Mouse (Mus musculus) E14TG2a.4 (cell line): ENCODE measurements at regions not wholly inside any gene's neighbourhood (a gene's known extent, or its start where the extent isn't known, plus 50 kb on each side); places are given as distances from the start of the nearest gene placed in this dataset.
A peak's percentile ranks its signal among the peaks of the same experiment; 100 is the strongest.

Experiments
- H3K27me3 ChIP-seq: 2 replicates; pipeline ENCODE4 v1.6.1; 2014; ENCODE audit warnings: low read length, control low read depth; ENCODE audit not compliant: insufficient read depth
- H3K36me3 ChIP-seq: 2 replicates; pipeline ENCODE4 v1.6.1; 2014; ENCODE audit warnings: low read length, control low read depth; ENCODE audit not compliant: insufficient read depth
- H3K4me1 ChIP-seq: replicated peaks from 2 replicates; pipeline ENCODE4 v1.6.1; 2014; ENCODE audit warnings: low read depth, low read length, control low read depth
- H3K4me3 ChIP-seq: replicated peaks from 2 replicates; pipeline ENCODE4 v1.5.1; 2014; ENCODE audit warnings: mild to moderate bottlenecking, low read length
- H3K9me3 ChIP-seq: 2 replicates; pipeline ENCODE4 v1.6.1; 2014; ENCODE audit warnings: low read length, control low read depth
- CTCF ChIP-seq: conservative IDR thresholded peaks from 2 replicates; pipeline ENCODE4 v1.5.1; 2014; ENCODE audit warnings: low read length
- NANOG ChIP-seq: IDR thresholded peaks from 2 replicates; pipeline ENCODE4 v1.6.1; 2014; ENCODE audit warnings: borderline replicate concordance, low read length, mixed read lengths
- POU5F1 ChIP-seq: IDR thresholded peaks from 2 replicates; pipeline ENCODE4 v1.6.1; 2014; ENCODE audit warnings: low read length, borderline replicate concordance

DNA sequence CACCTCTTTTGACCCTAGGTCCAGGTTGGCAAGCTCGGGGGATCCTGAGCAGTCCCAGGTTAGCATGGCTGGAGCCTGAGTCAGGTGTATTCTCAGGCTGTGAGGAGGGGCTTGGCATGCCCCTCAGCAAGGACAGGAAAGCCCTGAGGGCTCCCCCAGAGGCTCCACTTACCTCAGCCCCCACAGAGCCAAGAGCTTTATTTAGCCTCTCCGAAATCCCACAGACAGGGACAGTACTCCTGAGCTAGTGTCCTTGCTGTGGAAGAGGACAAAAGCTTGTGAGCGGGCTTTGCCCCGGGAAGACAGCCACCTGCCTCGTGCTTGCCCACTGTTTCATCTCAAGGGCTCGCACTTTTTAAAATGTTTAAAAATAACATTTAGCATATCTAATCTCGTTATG, 118.7 kb downstream of the Sec61b start:
- Histone ChIP-seq H3K9me3 (no peaks in the 10 kb centered on the region), H3K4me1 (0 out of 2 replicates have a peak, but pooled peaks cover 2% of the 10 kb centered on the region), H3K36me3 (no peaks in the 10 kb centered on the region), H3K4me3 (no peak overlapping the region), H3K27me3 (no peaks in the 10 kb centered on the region)
- TF ChIP-seq POU5F1, result no peak
- no peak for TF ChIP-seq NANOG
- no peak for TF ChIP-seq CTCF

DNA sequence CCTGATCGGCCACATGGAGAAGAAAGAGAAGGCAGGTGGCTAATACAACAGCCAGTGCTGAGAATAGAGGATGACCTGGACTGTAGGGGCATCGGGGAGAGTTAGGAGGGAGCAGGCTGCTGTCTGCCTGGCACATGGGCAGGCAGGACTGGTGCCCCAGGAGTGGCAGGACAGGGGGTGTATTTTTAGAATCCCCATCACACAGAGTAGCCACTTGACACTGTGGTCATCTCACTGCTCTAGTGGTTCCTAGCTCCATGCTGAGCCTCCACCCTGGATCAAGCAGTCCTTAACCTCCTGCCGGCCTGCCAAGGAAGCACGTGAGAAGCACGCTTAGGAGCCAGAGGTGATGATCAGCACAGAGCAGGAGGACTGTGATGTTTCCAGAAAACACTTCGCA, 119.7 kb downstream of the Sec61b start:
- Histone ChIP-seq H3K9me3 (no peaks in the 10 kb centered on the region), H3K27me3 (no peaks in the 10 kb centered on the region), H3K36me3 (no peaks in the 10 kb centered on the region), H3K4me3 (no peak overlapping the region), H3K4me1 (0 out of 2 replicates have a peak, but pooled peaks cover 2% of the 10 kb centered on the region)
- TF ChIP-seq NANOG (no peak), POU5F1 (no peak), CTCF (no peak)

DNA sequence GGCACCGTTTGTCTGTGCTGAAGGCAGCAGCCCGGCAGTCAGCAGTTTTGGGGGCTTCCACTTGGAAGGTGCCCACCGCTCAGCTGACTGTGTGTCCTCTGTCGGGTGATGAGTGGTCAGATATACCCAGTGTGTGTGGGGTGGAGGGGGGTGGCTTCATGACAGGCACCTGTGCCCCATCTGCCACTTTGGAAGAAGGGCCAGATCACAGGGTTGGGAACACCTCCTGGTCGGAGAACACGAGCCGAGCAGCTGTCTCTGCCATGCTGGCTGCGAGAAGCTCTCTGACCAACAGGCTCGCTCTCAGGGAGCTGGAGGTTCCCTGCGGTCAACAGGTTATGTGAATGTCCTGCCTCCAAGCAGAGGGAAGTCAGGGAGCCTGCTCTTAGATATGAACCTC, 121.4 kb downstream of the Sec61b start:
- no peak for TF ChIP-seq CTCF
- TF ChIP-seq NANOG, result no peak
- no peak for TF ChIP-seq POU5F1
- Histone ChIP-seq H3K9me3 (peaks cover 13% of the 10 kb centered on the region), H3K4me1 (0 out of 2 replicates have a peak, but pooled peaks cover 2% of the 10 kb centered on the region), H3K36me3 (no peaks in the 10 kb centered on the region), H3K4me3 (no peak overlapping the region), H3K27me3 (no peaks in the 10 kb centered on the region)

- no peaks in the 10 kb centered on the region for H3K36me3 ChIP-seq
- no peak overlapping the region for H3K4me3 ChIP-seq
- 0 out of 2 replicates have a peak, but pooled peaks cover 2% of the 10 kb centered on the region for H3K4me1 ChIP-seq
- peaks cover 13% of the 10 kb centered on the region for H3K9me3 ChIP-seq
- TF ChIP-seq CTCF (no peak), NANOG (no peak), POU5F1 (no peak)
- H3K27me3 ChIP-seq, result no peaks in the 10 kb centered on the region
These were observed 123.1 kb downstream of the Sec61b start for GRCm38 (mm10) chr4:47597586-47597985.

DNA sequence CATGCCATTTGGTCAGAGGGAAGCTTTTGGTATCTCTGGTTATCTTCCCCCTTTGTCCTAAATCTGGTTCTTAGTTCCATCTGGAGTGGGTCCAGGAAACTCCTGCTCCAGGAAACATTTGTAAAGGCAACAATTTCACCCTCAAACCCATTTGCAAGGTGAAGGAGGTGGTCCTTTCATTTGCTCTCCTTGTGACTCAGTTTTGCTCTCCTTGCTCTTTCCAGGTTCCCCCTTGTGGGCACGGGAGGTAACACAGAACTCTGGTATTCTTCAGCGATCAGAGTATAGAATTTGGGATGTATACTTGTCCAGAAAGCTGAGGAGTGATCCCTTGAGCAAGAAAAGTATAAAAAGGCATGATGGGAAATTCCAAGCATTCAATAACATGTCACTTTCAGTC, 123.8 kb downstream of the Sec61b start:
- Histone ChIP-seq H3K9me3 (peaks cover 13% of the 10 kb centered on the region), H3K4me3 (no peak overlapping the region), H3K4me1 (0 out of 2 replicates have a peak, but pooled peaks cover 2% of the 10 kb centered on the region), H3K36me3 (no peaks in the 10 kb centered on the region), H3K27me3 (0 out of 2 replicates have a peak, but pooled peaks cover 2% of the 10 kb centered on the region)
- peak; percentile 43 for TF ChIP-seq CTCF
- TF ChIP-seq POU5F1, result no peak
- TF ChIP-seq NANOG, result no peak

DNA sequence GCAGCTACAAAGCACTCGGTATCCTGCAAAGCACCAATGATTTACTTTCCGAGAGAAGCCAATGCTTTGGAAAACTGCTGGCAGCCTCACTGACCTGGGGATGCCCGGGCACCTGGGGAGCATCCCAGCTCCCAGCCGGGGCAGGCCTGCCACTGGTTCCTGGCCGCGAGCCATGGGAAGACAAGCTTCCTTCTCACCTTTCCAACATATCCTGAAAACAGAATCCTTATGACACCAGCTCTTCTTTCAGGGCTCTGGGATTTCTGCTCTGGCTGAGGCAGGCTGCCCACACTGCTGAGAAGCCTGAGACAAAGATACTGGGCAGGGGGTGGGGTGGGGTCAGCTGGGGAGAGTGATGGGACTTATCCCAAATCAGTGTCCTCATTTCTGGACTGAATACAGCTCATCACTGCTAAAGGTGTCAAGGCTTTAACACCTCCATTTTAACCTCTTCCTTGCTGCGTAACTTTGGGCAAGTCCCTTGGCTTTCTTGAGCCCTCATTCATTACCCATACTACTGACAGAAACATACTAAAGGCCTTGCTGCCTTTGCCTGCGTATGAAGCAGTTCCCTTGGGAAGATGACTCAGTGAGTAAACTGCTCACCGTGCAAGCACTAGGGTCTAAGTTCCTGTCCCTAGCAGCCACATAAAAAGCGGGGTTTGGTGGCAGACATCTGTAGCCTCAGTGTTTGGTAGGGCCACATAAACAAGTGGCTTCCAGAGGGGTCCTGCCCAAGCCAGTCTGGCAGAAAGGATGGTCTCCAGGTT, 127.0 kb downstream of the Sec61b start:
- TF ChIP-seq POU5F1 (no peak), NANOG (no peak), CTCF (no peak)
- Histone ChIP-seq H3K4me3 (no peak overlapping the region), H3K27me3 (0 out of 2 replicates have a peak, but pooled peaks cover 2% of the 10 kb centered on the region), H3K4me1 (0 out of 2 replicates have a peak, but pooled peaks cover 2% of the 10 kb centered on the region), H3K9me3 (peaks cover 13% of the 10 kb centered on the region), H3K36me3 (no peaks in the 10 kb centered on the region)

DNA sequence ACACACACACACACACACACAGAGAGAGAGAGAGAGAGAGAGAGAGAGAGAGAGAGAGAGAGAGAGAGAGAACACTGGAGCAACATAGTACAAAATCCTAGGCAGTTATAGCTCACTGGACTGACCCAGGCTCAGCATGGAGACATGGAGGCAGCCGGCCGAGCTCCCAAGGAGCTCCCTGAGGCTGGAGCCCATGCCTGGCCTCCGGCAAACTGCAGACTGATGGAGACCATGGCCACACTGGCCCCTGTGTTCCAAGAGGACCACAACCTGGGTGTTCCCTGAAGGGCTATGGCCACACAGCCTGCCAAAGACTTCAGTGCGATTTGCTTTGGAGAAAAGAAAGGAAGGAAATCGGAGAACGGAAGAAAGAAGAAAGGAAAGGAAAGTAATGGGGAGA, 128.9 kb downstream of the Sec61b start:
- Histone ChIP-seq H3K27me3 (0 out of 2 replicates have a peak, but pooled peaks cover 2% of the 10 kb centered on the region), H3K36me3 (no peaks in the 10 kb centered on the region), H3K9me3 (peaks cover 13% of the 10 kb centered on the region), H3K4me3 (no peak overlapping the region), H3K4me1 (no peaks in the 10 kb centered on the region)
- no peak for TF ChIP-seq POU5F1
- TF ChIP-seq CTCF, result no peak
- TF ChIP-seq NANOG, result no peak

DNA sequence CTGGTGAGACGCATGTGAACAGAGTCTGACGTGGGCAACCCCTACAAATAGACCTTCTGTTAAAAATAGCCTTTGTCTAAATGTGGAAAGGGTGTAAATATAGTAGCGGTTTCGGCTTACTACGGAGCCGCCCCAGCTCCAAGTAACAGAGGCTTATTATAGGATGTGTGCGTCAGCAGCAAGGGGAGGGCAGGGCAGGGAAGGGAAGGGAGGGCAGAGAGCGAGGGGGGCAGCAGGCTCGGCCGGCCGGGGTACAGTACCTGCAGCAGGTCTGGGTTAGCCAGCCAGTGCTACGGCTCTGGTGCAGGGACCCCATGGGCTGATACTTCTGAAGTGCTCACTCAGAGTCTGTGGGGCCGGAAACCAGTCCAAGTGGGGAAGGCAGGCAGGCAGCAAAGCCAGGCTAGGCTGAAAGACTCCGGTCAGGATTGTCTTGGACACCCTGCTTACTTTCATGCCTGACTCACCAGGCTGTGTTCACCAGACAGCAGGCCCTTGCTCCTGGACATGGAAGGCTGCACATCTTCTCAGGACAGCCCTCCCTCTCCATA, 129.5 kb downstream of the Sec61b start:
- H3K9me3 ChIP-seq, result peaks cover 13% of the 10 kb centered on the region
- H3K4me3 ChIP-seq, result no peak overlapping the region
- 0 out of 2 replicates have a peak, but pooled peaks cover 2% of the 10 kb centered on the region for H3K27me3 ChIP-seq
- H3K4me1 ChIP-seq, result no peaks in the 10 kb centered on the region
- no peak for TF ChIP-seq POU5F1
- no peak for TF ChIP-seq NANOG
- no peak for TF ChIP-seq CTCF
- H3K36me3 ChIP-seq, result no peaks in the 10 kb centered on the region

GRCm38 (mm10) chr4:47605676-47606075, 131.2 kb downstream of the Sec61b start:
- Histone ChIP-seq H3K4me1 (no peaks in the 10 kb centered on the region), H3K4me3 (no peak overlapping the region), H3K27me3 (0 out of 2 replicates have a peak, but pooled peaks cover 2% of the 10 kb centered on the region), H3K9me3 (peaks cover 2% of the 10 kb centered on the region; the same call in 1 of the 2 replicates), H3K36me3 (no peaks in the 10 kb centered on the region)
- TF ChIP-seq CTCF (no peak), POU5F1 (no peak), NANOG (no peak)
